In the genomic region with DNA sequence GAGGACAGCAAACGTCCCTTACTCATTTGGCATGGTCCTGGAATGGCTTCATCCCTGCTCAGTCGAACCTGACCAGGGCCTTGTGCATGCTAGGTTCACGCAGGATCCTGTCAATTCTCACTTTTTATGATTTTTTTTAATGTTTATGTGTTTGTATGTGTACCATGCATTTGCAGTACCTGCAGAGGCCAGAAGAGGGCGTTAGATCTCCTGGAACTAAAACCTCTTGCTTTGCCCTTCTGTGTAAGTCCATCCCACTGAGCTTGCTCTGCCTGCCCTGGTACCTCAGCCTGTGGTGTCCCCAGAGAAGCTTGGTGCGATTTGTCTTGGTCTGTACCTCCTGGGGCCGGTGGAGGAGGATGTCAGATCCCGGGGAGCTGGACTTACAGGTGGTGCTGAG, we compare ENCODE assay signal across 25 mouse cellular contexts.
DNase-seq lines count a peak whose midpoint lies in the region; TF ChIP-seq lines count a peak whose summit lies in the region.
"Had no signal": no experiment of that assay in that cellular context is flagged by ENCODE, and none has a peak within 500 bp of the region (broad histone marks: within the 10 kb centered on the region; RNA-seq: fewer than 3 reads in every experiment).

No protein-coding gene starts in this region.

- dilution Hi-C loops in CH12.LX (cut with MboI; ENCODE audit: extremely low pct_ligation_motif_present, extremely low pct_unique_long_range_greater_than_20kb, low sequenced_read_pairs), result no loop called here

- no peak for TF ChIP-seq RAD21 in CH12.LX (IDR thresholded peaks at IDR 0.05; ENCODE audit: low read depth, low read length)

- H3K4me2 ChIP-seq in CH12.LX (ENCODE audit: insufficient read depth, low read depth, poor library complexity, severe bottlenecking), result no peak overlapping the region
- H3K4me2 ChIP-seq: embryonic facial prominence, embryonic 15.5 days; forebrain, embryonic 15.5 days; hindbrain, embryonic 14.5 days; limb, embryonic 15.5 days; midbrain, embryonic 15.5 days; neural tube, embryonic 12.5 days had no signal

- in situ Hi-C loops in CH12.LX (cut with MboI; ENCODE audit: low pct_ligation_motif_present, low pct_unique_long_range_greater_than_20kb, low sequenced_read_pairs), result no loop called here

- no peak overlapping the region for H3K9ac ChIP-seq in CH12.LX (ENCODE audit: insufficient read depth, low read depth)
- H3K9ac ChIP-seq: embryonic facial prominence, embryonic 15.5 days; forebrain, embryonic 15.5 days; hindbrain, embryonic 14.5 days; limb, embryonic 15.5 days; midbrain, embryonic 15.5 days; neural tube, embryonic 12.5 days had no signal

- DNase-seq in layer of hippocampus, adult 2 months (ENCODE audit: low spot score in 2 of 2), result no peak
- no peak for DNase-seq in layer of hippocampus, adult 11-12 months (ENCODE audit: low spot score)
- DNase-seq in CH12.LX (ENCODE audit: extremely low read depth), result no peak
- no peak for DNase-seq in brain, embryonic 14.5 days (ENCODE audit: low read depth)
- no peak for DNase-seq in urinary bladder, postnatal 10 days (ENCODE audit: low spot score)
- DNase-seq in spleen, postnatal 14 days (ENCODE audit: low spot score in 2 of 2), result no peak
- DNase-seq: adrenal gland, adult 2 months; cerebellum, adult 8-10 months; gastrocnemius, postnatal 25 days; heart, adult 18-20 months; heart, postnatal 36 days; kidney, adult 9 months; kidney, postnatal 14 days; left cerebral cortex, postnatal 4 days; lung, adult 18-20 months; lung, postnatal 36 days; right cerebral cortex, postnatal 14 days; thymus, postnatal 14 days had no signal

- H3K27me3 ChIP-seq in CH12.LX (replicated peaks) (no peaks in the 10 kb centered on the region), E14TG2a.4 (ENCODE audit: insufficient read depth, low read length) (no peaks in the 10 kb centered on the region)
- H3K27me3 ChIP-seq: embryonic facial prominence, embryonic 15.5 days; forebrain, embryonic 15.5 days; limb, embryonic 15.5 days; midbrain, embryonic 15.5 days; neural tube, embryonic 12.5 days had no signal

- TF ChIP-seq CTCF in layer of hippocampus, adult 2 months (conservative IDR thresholded peaks at IDR 0.05), result peak; percentile 52
- TF ChIP-seq CTCF in CH12.LX (conservative IDR thresholded peaks at IDR 0.05 in 1 of 2, IDR thresholded peaks at IDR 0.05 in 1 of 2; ENCODE audit: low read depth in 2 of 2, low read length in 2 of 2) (peak; percentile 11 to 13; a peak in 2 of 4 replicates), E14TG2a.4 (conservative IDR thresholded peaks at IDR 0.05; ENCODE audit: low read length) (peak; percentile 85)
- peak; percentile 17; the same call in 1 of the 2 replicates for TF ChIP-seq CTCF in brain, embryonic 14.5 days (IDR thresholded peaks at IDR 0.05; ENCODE audit: borderline replicate concordance, extremely low read depth, insufficient read depth, insufficient read length)

- H3K4me3 ChIP-seq in layer of hippocampus, adult 2 months, result no peak overlapping the region
- H3K4me3 ChIP-seq in CH12.LX (replicated peaks in 1 of 3; ENCODE audit: low read depth in 2 of 3, low read length in 2 of 3, poor library complexity in 1 of 3), result no peak overlapping the region
- no peak overlapping the region for H3K4me3 ChIP-seq in E14TG2a.4 (replicated peaks; ENCODE audit: low read length)
- H3K4me3 ChIP-seq: embryonic facial prominence, embryonic 15.5 days; forebrain, embryonic 15.5 days; limb, embryonic 15.5 days; midbrain, embryonic 15.5 days; neural tube, embryonic 12.5 days had no signal

- H3K36me3 ChIP-seq in CH12.LX (replicated peaks in 1 of 2; ENCODE audit: control insufficient read depth in 1 of 2, insufficient read depth in 1 of 2, low read length in 1 of 2) (peaks cover 77 to 97% of the 10 kb centered on the region in 2 experiments), E14TG2a.4 (ENCODE audit: insufficient read depth, low read length) (peaks cover 99% of the 10 kb centered on the region)

- no peak for TF ChIP-seq POLR2A in CH12.LX (IDR thresholded peaks at IDR 0.05; ENCODE audit: low read depth, low read length)
- TF ChIP-seq POLR2A in brain, embryonic 14.5 days (IDR thresholded peaks at IDR 0.05; ENCODE audit: borderline replicate concordance, extremely low read depth, insufficient read depth, insufficient read length, poor library complexity, severe bottlenecking), result no peak

- peaks cover 6% of the 10 kb centered on the region for H3K9me3 ChIP-seq in CH12.LX (replicated peaks; ENCODE audit: low read length)
- no peaks in the 10 kb centered on the region for H3K9me3 ChIP-seq in E14TG2a.4 (ENCODE audit: low read length)
- H3K9me3 ChIP-seq: embryonic facial prominence, embryonic 15.5 days; forebrain, embryonic 15.5 days; limb, embryonic 15.5 days; midbrain, embryonic 15.5 days had no signal

- H3K79me2 ChIP-seq in CH12.LX (replicated peaks; ENCODE audit: control insufficient read depth, extremely low read depth, insufficient read depth, poor library complexity, severe bottlenecking), result no peaks in the 10 kb centered on the region

- no peak for TF ChIP-seq EP300 in CH12.LX (IDR thresholded peaks at IDR 0.05; ENCODE audit: low read length)

- no peak overlapping the region for H3K27ac ChIP-seq in layer of hippocampus, adult 2 months
- no peak overlapping the region for H3K27ac ChIP-seq in CH12.LX (ENCODE audit: insufficient read depth, low read depth)
- H3K27ac ChIP-seq: embryonic facial prominence, embryonic 15.5 days; forebrain, embryonic 15.5 days; hindbrain, embryonic 14.5 days; limb, embryonic 15.5 days; midbrain, embryonic 15.5 days; neural tube, embryonic 12.5 days had no signal

- H3K4me1 ChIP-seq in CH12.LX (ENCODE audit: control insufficient read depth in 1 of 2, insufficient read depth in 2 of 2) (no peaks in the 10 kb centered on the region), E14TG2a.4 (replicated peaks; ENCODE audit: low read depth, low read length) (peaks cover 94% of the 10 kb centered on the region)
- H3K4me1 ChIP-seq: embryonic facial prominence, embryonic 15.5 days; forebrain, embryonic 15.5 days; limb, embryonic 15.5 days; midbrain, embryonic 15.5 days; neural tube, embryonic 12.5 days had no signal

TF ChIP-seq in CH12.LX, 34 proteins besides CTCF, POLR2A, EP300 and RAD21:
- TF ChIP-seq IRF4 (IDR thresholded peaks at IDR 0.05; ENCODE audit: low read depth, low read length) (no peak), MEF2A (IDR thresholded peaks at IDR 0.05; ENCODE audit: borderline replicate concordance, low read depth, low read length) (no peak), JUND (conservative IDR thresholded peaks at IDR 0.05; ENCODE audit: low read depth, low read length) (no peak), BHLHE40 (IDR thresholded peaks at IDR 0.05; ENCODE audit: low read depth, low read length) (no peak), HCFC1 (IDR thresholded peaks at IDR 0.05; ENCODE audit: low read depth, low read length) (no peak), MAZ (IDR thresholded peaks at IDR 0.05; ENCODE audit: low read depth, low read length) (no peak), NRF1 (IDR thresholded peaks at IDR 0.05; ENCODE audit: low read depth, low read length) (no peak), TCF12 (IDR thresholded peaks at IDR 0.05; ENCODE audit: low read depth, low read length) (no peak), KAT2A (IDR thresholded peaks at IDR 0.05; ENCODE audit: insufficient replicate concordance, low read length) (no peak), MYC (IDR thresholded peaks at IDR 0.05; ENCODE audit: low read depth, low read length) (no peak), PAX5 (IDR thresholded peaks at IDR 0.05; ENCODE audit: low read length) (no peak), ZNF384 (IDR thresholded peaks at IDR 0.05; ENCODE audit: low read depth, low read length) (no peak), ZMIZ1 (IDR thresholded peaks at IDR 0.05; ENCODE audit: low read depth, low read length) (no peak), ETS1 (conservative IDR thresholded peaks at IDR 0.05; ENCODE audit: low read depth, low read length) (no peak), MAFK (IDR thresholded peaks at IDR 0.05; ENCODE audit: insufficient replicate concordance, low read length) (no peak), CHD2 (IDR thresholded peaks at IDR 0.05; ENCODE audit: low read length) (no peak), MXI1 (IDR thresholded peaks at IDR 0.05; ENCODE audit: low read depth, low read length) (no peak), GABPA (IDR thresholded peaks at IDR 0.05; ENCODE audit: insufficient replicate concordance, low read depth, low read length) (no peak), CHD1 (IDR thresholded peaks at IDR 0.05; ENCODE audit: low read depth, low read length) (no peak)

Comparison
In these comparisons a context has a peak if more than half of its experiments do, and no peak if none do; other contexts are left out.
1. CTCF ChIP-seq: peak in every context shown above with its lines; median percentile 85 in E14TG2a.4; 52 in layer of hippocampus, adult 2 months; 17 in brain, embryonic 14.5 days; 12 in CH12.LX.